Mouse (Mus musculus) midbrain, embryonic 13.5 days (tissue): ENCODE results near the gene Tbx3. TPM values are rescaled to one million over a fixed set of nuclear protein-coding genes. Genes with fewer than 3 reads are reported as not detected.

Source experiments
- ATAC-seq: fragments of 200-750 bp; cut with Nextera tagmentation; 2 replicates; pipeline ENCODE4 v1.8.0; 2017; ENCODE audit warnings: mild to moderate bottlenecking, moderate TSS enrichment, moderate library complexity
- H3K27ac ChIP-seq: fragments of 300-500 bp; sonication (generic); 2 replicates; pipeline ENCODE4 v1.5.1; 2015; ENCODE audit warnings: inconsistent platforms, mild to moderate bottlenecking, moderate library complexity
- H3K27me3 ChIP-seq: fragments of 300-500 bp; sonication (generic); 2 replicates; pipeline ENCODE4 v1.6.1; 2015; ENCODE audit warnings: mild to moderate bottlenecking, inconsistent platforms
- H3K36me3 ChIP-seq: fragments of 300-500 bp; sonication (generic); 2 replicates; pipeline ENCODE4 v1.6.1; 2015; ENCODE audit warnings: mild to moderate bottlenecking, inconsistent platforms
- H3K4me1 ChIP-seq: fragments of 300-500 bp; sonication (generic); replicated peaks from 2 replicates; pipeline ENCODE4 v1.6.1; 2015; ENCODE audit warnings: inconsistent platforms
- H3K4me2 ChIP-seq: fragments of 300-500 bp; sonication (generic); replicated peaks from 2 replicates; pipeline ENCODE4 v1.6.1; 2015; ENCODE audit warnings: moderate library complexity, mild to moderate bottlenecking, inconsistent platforms
- H3K4me3 ChIP-seq: fragments of 300-500 bp; sonication (generic); replicated peaks from 2 replicates; pipeline ENCODE4 v1.5.1; 2015; ENCODE audit warnings: mild to moderate bottlenecking, inconsistent platforms
- H3K9ac ChIP-seq: fragments of 300-500 bp; sonication (generic); replicated peaks from 2 replicates; pipeline ENCODE4 v1.6.1; 2015; ENCODE audit warnings: mild to moderate bottlenecking, inconsistent platforms
- H3K9me3 ChIP-seq: fragments of 300-500 bp; sonication (generic); 2 replicates; pipeline ENCODE4 v1.6.1; 2016; ENCODE audit warnings: mild to moderate bottlenecking, inconsistent platforms
- WGBS: fragments of 180-500 bp; shearing (Covaris S2); methylation state at CpG from one replicate; pipeline ENCODE4 v1.1.7; 2015; 5-methylcytosine and 5-hydroxymethylcytosine counted together
- polyA plus RNA-seq: library from polyadenylated mRNA; unstranded; fragments of >200 nt; fragmentation: Nextera tagmentation; extraction: Ambion mirVana; gene quantifications from 2 replicates; pipeline ENCODE4 v1.2.1, GENCODE M21; 2015

The Tbx3 gene
- polyA plus RNA-seq, 1 experiment from 2014 or later: 2.3 TPM

- H3K4me3 ChIP-seq: no peak overlapping the region
- no peak overlapping the region for H3K4me2 ChIP-seq
- H3K9me3 ChIP-seq: no peaks in the 10 kb centered on the region
- no peak overlapping the region for H3K27ac ChIP-seq
- no peak overlapping the region for H3K9ac ChIP-seq
- peaks cover 4% of the 10 kb centered on the region; the same call in 1 of the 2 replicates for H3K4me1 ChIP-seq
- no peak for ATAC-seq
- peaks cover 95% of the 10 kb centered on the region for H3K27me3 ChIP-seq
- no peaks in the 10 kb centered on the region for H3K36me3 ChIP-seq
- 0% methylated on average over 13 of the region's 13 CpGs for WGBS
Observed at GRCm38 (mm10) chr5:119691075-119691474, 20.6 kb downstream of the Tbx3 start.

DNA sequence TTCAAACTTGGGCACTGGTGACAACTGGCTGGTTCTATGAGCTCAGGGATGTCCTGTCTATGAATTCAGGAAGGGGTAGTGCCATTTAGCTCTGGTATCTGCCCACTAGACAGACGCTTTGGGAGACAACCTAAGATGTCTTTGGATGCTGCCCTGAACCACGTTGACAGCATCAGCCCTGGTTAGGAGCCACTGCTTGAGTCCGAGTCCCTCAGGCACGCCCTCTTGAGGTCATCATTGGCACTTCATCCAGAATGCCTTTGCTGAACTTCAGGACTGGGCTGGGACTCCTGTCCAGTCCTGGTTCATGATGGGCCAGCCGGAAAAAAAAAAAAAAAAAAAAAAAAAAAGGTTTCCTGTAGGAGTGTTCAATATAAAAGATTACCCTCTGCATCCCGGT, 22.0 kb downstream of the Tbx3 start:
- Histone ChIP-seq H3K4me1 (peaks cover 2% of the 10 kb centered on the region; the same call in 1 of the 2 replicates), H3K9me3 (no peaks in the 10 kb centered on the region), H3K9ac (no peak overlapping the region), H3K27me3 (peaks cover 93% of the 10 kb centered on the region), H3K36me3 (no peaks in the 10 kb centered on the region), H3K4me2 (no peak overlapping the region), H3K4me3 (no peak overlapping the region), H3K27ac (no peak overlapping the region)
- WGBS: 30% methylated on average over 6 of the region's 6 CpGs
- no peak for ATAC-seq

DNA sequence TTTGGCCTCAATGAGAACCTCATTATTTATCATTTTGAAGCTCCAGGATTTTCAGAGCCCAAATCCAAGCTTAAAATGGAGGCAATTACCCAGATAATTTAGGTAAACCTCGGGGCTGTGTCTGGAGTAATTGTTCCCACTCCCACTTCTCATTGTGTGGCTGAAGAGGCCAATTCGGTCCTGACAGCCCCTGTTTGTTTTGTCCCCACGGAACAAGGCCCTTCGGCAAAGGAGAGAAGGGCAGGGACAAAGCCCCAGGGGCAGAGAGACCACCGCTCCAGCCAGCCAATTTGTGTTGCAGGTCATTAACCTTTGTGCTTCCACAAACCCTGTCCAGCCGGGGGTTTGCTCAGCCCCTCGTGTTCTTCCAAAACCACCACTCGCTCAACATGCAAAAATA, 24.4 kb downstream of the Tbx3 start:
- Histone ChIP-seq H3K27me3 (peaks cover 74% of the 10 kb centered on the region), H3K9me3 (no peaks in the 10 kb centered on the region), H3K4me3 (no peak overlapping the region), H3K4me1 (peaks cover 2% of the 10 kb centered on the region; the same call in 1 of the 2 replicates), H3K36me3 (no peaks in the 10 kb centered on the region), H3K27ac (no peak overlapping the region), H3K9ac (no peak overlapping the region), H3K4me2 (no peak overlapping the region)
- no peak for ATAC-seq
- 9% methylated on average over 8 of the region's 8 CpGs for WGBS

GRCm38 (mm10) chr5:119703031-119703430, 32.6 kb downstream of the Tbx3 start:
- H3K4me3 ChIP-seq: no peak overlapping the region
- no peaks in the 10 kb centered on the region for H3K36me3 ChIP-seq
- 67% methylated on average over 1 of the region's 1 CpGs for WGBS
- no peak overlapping the region for H3K4me2 ChIP-seq
- peaks cover 7% of the 10 kb centered on the region for H3K4me1 ChIP-seq
- no peak for ATAC-seq
- peaks cover 54% of the 10 kb centered on the region for H3K27me3 ChIP-seq
- no peaks in the 10 kb centered on the region for H3K9me3 ChIP-seq
- H3K9ac ChIP-seq: no peak overlapping the region
- H3K27ac ChIP-seq: no peak overlapping the region

GRCm38 (mm10) chr5:119704900-119705299, 34.4 kb downstream of the Tbx3 start:
- 59% methylated on average over 7 of the region's 7 CpGs for WGBS
- peaks cover 65% of the 10 kb centered on the region for H3K27me3 ChIP-seq
- no peak for ATAC-seq

GRCm38 (mm10) chr5:119706467-119706866, 36.0 kb downstream of the Tbx3 start:
- peak overlapping the region; percentile 14 for H3K4me3 ChIP-seq
- H3K27me3 ChIP-seq: peaks cover 78% of the 10 kb centered on the region
- no peak for ATAC-seq
- H3K27ac ChIP-seq: no peak overlapping the region
- H3K4me2 ChIP-seq: peak overlapping the region; percentile 48
- H3K4me1 ChIP-seq: peaks cover 7% of the 10 kb centered on the region
- WGBS: 1% methylated on average over 17 of the region's 17 CpGs
- H3K36me3 ChIP-seq: no peaks in the 10 kb centered on the region
- H3K9me3 ChIP-seq: no peaks in the 10 kb centered on the region
- no peak overlapping the region; the same call in 1 of the 2 replicates for H3K9ac ChIP-seq

More at GRCm38 (mm10) chr5:119704900-119705299, 34.4 kb downstream of the Tbx3 start:
- H3K36me3 ChIP-seq: no peaks in the 10 kb centered on the region
- no peaks in the 10 kb centered on the region for H3K9me3 ChIP-seq
- no peak overlapping the region for H3K9ac ChIP-seq
- H3K4me2 ChIP-seq: no peak overlapping the region
- no peak overlapping the region for H3K4me3 ChIP-seq
- peaks cover 7% of the 10 kb centered on the region for H3K4me1 ChIP-seq
- no peak overlapping the region for H3K27ac ChIP-seq

DNA sequence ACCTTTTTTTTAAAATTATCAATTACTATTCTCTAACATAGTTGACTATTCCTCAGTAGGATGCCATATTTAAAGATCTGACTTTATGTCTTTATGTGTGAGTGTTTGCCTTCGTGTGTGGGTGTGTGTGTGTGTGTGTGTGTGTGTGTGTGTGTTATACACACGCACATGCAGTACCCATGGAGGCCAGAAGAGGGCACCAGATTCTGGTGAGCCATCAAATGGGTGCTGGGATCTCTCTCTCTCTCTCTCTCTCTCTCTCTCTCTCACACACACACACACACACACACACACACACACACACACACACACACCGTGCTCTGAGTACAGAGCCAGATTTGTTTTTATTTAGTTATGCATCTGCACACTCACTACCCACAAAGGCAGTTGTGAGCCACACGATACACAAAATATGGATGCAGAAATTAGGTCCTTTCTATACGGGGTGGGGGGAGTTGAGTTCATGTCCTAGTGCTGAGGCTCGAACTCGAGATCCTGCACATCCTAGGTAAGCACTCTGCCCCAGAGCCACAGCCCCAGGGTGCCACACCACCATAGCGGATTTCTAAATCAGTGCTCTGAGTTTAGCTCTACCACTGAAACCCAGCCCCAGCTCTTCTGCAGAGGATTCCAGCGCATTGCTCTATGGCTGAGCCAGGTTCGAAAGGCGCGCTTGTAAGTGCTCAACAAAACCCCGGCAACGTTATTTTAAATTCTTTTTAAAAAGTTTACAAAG, 38.5 kb downstream of the Tbx3 start:
- Histone ChIP-seq H3K4me2 (no peak overlapping the region), H3K4me1 (peaks cover 7% of the 10 kb centered on the region), H3K27ac (no peak overlapping the region), H3K36me3 (no peaks in the 10 kb centered on the region), H3K9ac (no peak overlapping the region), H3K4me3 (no peak overlapping the region), H3K9me3 (no peaks in the 10 kb centered on the region), H3K27me3 (peaks cover 74% of the 10 kb centered on the region)
- 77% methylated on average over 14 of the region's 14 CpGs for WGBS
- no peak for ATAC-seq

DNA sequence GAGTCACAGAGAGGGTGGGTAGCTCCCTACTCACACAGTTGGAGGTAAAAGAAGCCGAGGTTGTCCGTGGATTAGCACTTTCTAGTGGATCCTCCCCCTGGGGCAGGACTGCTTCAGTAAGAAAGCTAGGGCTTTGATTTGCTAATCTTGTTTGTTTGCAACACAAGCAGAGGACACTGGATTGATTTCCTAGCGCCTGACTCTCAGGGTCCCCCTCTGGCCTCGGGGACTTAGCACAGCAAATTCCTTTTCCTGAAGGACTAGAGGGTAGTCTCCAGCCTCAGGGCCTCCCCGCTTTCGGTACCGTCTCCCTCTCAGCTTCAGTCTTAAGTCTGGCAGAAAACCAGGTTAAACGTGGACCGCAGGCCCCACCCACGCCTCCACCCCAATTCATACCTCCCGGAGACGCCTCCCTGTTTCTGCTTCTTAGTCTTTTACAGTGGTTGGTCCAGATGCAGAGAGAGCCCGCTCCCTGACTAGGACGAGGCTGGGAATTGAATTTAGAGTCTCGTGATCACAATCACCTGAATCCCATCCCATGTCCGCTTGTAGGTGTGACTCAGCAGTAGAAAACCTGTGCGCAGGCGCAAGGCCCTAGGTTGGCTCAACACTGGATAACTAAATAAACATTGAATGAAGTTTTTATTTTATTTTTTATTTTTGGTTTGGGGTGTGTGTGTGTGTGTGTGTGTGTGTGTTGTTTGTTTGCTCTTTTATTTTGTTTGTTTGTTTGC, 39.5 kb downstream of the Tbx3 start:
- H3K9ac ChIP-seq: no peak overlapping the region
- no peak overlapping the region for H3K27ac ChIP-seq
- 8% methylated on average over 18 of the region's 18 CpGs for WGBS
- peaks cover 70% of the 10 kb centered on the region for H3K27me3 ChIP-seq
- peaks cover 7% of the 10 kb centered on the region for H3K4me1 ChIP-seq
- H3K36me3 ChIP-seq: no peaks in the 10 kb centered on the region
- H3K9me3 ChIP-seq: no peaks in the 10 kb centered on the region
- ATAC-seq: no peak
- no peak overlapping the region for H3K4me2 ChIP-seq
- no peak overlapping the region for H3K4me3 ChIP-seq

DNA sequence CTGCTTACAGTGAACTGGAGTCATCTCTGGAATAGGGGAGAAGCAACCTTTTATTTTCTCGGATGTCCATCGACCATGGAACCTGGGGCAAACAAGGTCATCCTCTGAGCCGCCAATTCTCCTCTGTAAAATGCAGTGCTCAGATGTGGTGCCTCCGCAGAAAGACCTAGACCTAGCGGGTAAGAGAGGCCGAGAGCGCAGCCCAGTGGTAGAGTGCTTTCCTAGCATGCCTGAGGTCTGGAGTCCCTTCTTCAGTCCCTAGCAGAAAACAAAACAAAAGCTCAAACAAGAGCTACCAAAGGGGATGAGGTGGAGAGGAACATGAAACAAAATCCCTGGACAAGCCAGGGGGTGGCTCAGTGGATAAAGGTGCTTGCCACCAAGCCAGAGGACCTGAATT, 40.3 kb downstream of the Tbx3 start:
- peaks cover 66% of the 10 kb centered on the region for H3K27me3 ChIP-seq

DNA sequence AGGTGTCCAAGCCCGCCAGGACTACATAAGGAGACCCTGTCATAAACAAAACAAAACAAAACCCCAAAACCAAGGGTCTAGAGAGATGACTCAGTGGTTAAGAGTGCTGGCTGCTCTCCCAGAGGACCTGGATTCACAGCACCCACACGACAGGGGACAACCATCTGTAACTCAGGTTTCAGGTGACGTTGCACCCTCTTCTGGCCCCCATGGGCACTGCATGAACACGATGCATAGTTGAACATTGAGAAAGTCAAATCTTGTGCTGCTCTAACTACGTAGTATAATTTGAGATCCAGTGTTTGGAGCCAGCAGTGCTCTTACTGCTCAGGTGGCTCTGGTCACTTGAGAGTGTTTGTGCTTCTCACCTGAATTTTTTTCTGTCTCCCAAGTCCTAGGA, 41.2 kb downstream of the Tbx3 start:
- Histone ChIP-seq H3K4me1 (peaks cover under 1% of the 10 kb centered on the region; the same call in 1 of the 2 replicates), H3K4me3 (no peak overlapping the region), H3K27ac (no peak overlapping the region), H3K9ac (no peak overlapping the region), H3K9me3 (no peaks in the 10 kb centered on the region), H3K4me2 (no peak overlapping the region), H3K27me3 (peaks cover 64% of the 10 kb centered on the region), H3K36me3 (no peaks in the 10 kb centered on the region)
- no peak for ATAC-seq
- WGBS: 87% methylated on average over 5 of the region's 5 CpGs

More for the DNA sequence above, 40.3 kb downstream of the Tbx3 start:
- Histone ChIP-seq H3K4me2 (no peak overlapping the region), H3K4me3 (no peak overlapping the region), H3K9ac (no peak overlapping the region), H3K27ac (no peak overlapping the region), H3K4me1 (peaks cover 7% of the 10 kb centered on the region), H3K9me3 (no peaks in the 10 kb centered on the region), H3K36me3 (no peaks in the 10 kb centered on the region)
- 13% methylated on average over 7 of the region's 7 CpGs for WGBS
- ATAC-seq: no peak

- Histone ChIP-seq H3K4me3 (no peak overlapping the region), H3K36me3 (no peaks in the 10 kb centered on the region), H3K4me2 (peak overlapping the region; percentile 32), H3K9me3 (no peaks in the 10 kb centered on the region), H3K9ac (no peak overlapping the region), H3K27ac (no peak overlapping the region), H3K27me3 (peaks cover 54% of the 10 kb centered on the region), H3K4me1 (no peaks in the 10 kb centered on the region)
- no peak for ATAC-seq
- WGBS: 8% methylated on average over 22 of the region's 22 CpGs
Observed at GRCm38 (mm10) chr5:119712679-119713246, 42.3 kb downstream of the Tbx3 start.
